Mouse (Mus musculus): ENCODE measurements around the gene Cox4i2.

Cox4i2 gene

GRCm38 (mm10) chr2:152734984-152735383 lies 19.0 kb upstream of the Cox4i2 start:
- DNase-seq (ENCODE audit: low spot score): peak; percentile 98

DNA sequence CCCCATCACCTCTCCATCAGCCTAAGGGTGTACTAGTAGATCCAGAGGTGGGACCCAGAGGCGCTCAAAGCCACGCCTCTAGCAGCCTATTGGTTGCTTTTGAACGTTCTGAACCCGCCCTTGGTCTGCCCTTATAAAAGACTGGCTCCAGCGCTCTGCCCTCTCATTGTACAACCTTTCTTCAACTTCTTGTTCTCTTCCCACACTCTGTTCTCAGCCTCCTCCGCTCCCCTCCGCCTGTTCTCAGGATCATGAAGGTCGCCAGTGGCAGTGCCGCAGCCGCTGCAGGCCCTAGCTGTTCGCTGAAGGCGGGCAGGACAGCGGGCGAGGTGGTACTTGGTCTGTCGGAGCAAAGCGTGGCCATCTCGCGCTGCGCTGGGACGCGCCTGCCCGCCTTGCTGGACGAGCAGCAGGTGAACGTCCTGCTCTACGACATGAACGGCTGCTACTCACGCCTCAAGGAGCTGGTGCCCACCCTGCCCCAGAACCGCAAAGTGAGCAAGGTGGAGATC lies 17.8 kb upstream of the Cox4i2 start, which contains the start of gene Id1:
Gene Id1 (plus strand): TSS at position 162 of the 512 bp plus-strand sequence.
- DNase-seq (ENCODE audit: low spot score): peak; percentile 95

DNA sequence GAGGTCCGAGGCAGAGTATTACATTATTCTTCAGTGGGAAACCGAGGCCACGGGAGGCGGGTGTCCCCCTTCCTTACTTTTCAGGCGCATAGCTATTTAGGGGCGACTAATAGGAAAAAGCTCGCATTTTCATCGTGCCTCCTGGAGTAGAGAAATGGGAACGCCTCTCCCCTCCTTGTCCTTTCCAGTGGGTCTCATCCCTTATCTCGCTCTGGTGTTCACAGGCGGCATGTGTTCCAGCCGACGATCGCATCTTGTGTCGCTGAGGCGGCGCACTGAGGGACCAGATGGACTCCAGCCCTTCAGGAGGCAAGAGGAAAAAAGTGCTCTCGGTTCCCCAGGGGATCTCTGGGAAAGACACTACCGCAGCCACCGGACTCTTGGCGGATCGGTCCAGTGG lies 17.2 kb upstream of the Cox4i2 start:
- DNase-seq (ENCODE audit: low spot score): no peak

DNA sequence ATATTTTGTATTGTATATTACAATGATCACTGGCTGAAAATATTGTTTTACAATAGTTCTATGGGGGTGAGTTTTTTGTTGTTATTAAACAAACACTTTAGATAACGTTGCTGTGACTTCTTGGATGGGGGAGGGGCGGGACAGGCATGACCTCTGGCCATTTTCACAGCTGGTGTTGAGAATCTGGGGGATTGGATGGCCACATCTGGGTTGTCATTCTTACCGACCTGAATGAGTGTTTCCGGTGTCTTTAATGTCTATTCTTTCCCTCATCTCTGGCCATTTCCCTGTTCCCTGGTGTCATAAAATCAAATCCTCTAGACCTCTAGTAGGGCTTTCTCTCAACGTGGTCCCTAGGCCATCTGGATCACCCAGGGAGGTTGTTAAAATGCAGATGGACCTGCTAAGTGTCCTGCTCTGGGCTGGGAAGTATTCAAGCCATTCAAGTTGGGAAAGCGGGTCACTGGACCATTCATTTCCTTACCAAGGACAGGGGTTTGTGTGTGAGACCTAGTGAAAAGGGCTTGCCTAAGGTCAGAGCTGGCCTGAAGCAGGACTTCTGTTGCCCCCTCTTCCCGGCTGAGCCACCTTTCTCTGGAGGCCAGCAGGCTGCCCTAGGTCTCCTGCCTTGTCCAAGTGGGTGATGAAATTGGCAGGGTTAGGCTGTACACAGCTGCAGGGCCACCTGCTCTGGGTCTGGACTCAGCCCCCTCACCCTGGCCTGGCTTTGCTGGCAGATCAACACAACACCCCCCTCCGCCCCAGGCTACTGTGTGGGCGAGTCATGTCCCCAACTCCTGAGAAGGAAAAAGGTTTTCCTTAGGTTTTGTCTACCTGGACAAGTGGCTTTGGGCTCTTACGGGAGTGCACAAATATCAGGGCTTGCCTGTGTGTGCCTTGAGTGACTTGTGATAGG lies 16.4 kb upstream of the Cox4i2 start:
- no peak for DNase-seq (ENCODE audit: low spot score)

- no peak for DNase-seq (ENCODE audit: low spot score)
Observed at GRCm38 (mm10) chr2:152738341-152738740, 15.6 kb upstream of the Cox4i2 start.

DNA sequence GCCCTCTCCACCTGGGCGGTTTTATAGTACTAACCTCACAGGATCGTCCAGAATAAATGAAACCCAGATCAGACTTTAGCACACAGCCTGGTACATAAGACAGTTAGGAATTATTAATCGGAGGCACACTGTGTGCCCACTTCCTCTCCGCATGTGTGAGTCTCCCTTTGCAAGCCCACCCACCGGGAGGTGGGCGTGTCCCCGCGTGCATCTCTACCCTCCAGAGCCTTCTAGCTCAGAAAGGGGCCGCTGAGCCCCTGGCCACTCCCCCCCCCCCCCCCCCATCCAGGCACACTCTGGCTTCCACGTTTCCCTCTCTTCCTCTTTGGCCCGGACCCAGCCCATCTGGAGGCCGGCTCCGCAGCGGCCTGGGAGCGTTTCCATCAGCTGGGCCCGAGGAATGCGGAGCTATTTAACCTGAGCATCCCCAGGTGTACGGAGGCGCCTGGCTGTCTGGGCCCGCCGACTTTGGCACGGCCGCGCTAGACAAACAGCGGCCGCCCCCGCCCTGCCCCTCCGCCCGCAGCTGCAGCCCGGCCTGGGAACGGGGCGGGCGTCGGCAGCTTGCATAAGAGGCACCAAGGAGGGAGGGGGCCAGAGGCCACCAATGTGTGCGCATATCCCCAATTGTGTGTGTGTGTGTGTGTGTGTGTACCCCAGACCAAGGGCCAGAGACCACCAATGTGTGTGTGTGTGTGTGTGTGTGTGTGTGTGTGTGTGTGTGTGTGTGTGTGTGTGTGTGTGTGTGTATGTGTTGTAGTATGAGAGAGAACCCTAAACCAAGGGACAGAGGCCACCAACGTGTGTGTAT lies 14.7 kb upstream of the Cox4i2 start:
- DNase-seq (ENCODE audit: low spot score): peak; percentile 91

GRCm38 (mm10) chr2:152739842-152740260 lies 14.1 kb upstream of the Cox4i2 start:
- peak; percentile 91 for DNase-seq (ENCODE audit: low spot score)

DNA sequence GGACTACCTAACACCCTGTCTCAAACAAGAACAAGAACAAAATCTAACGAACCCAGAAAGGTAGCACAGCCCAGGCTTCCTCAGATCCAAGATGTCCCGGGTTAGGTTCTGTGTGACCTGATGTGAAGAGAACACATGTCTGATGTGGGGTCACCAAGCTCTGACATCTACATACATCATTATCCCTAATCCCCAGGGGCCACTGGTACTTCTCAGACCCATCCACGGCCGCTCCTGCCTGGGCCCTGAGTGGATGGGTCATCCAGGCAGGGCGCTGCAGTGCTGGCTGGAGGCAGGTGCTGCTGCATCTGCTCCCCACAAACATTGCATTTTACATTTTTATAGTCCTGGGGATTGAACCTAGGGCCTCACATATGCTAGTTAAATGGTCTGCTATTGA lies 13.5 kb upstream of the Cox4i2 start:
- DNase-seq (ENCODE audit: low spot score): no peak

- peak; percentile 87 for DNase-seq (ENCODE audit: low spot score)
Observed at GRCm38 (mm10) chr2:152741153-152742041, 12.6 kb upstream of the Cox4i2 start.

DNA sequence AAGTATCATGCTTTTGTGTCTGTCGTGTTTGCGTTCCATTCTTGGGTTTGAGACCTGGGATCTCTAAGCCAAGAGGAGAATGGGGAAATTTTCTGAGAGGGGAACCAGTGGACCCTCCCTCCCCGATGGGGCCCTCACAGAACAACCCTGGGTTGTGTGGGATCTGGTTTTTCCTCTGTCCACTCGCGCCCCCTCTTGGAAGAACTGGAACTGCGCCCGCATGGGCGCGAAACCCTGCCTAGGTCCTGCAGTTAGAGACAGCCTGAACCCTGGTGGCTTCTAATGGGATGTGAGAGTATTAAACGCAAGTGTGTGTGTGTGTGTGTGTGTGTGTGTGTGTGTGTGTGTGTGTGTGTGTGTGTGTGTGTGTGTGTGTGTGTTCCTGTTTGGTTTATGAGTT lies 11.5 kb upstream of the Cox4i2 start:
- DNase-seq (ENCODE audit: low spot score): peak; percentile 78

DNA sequence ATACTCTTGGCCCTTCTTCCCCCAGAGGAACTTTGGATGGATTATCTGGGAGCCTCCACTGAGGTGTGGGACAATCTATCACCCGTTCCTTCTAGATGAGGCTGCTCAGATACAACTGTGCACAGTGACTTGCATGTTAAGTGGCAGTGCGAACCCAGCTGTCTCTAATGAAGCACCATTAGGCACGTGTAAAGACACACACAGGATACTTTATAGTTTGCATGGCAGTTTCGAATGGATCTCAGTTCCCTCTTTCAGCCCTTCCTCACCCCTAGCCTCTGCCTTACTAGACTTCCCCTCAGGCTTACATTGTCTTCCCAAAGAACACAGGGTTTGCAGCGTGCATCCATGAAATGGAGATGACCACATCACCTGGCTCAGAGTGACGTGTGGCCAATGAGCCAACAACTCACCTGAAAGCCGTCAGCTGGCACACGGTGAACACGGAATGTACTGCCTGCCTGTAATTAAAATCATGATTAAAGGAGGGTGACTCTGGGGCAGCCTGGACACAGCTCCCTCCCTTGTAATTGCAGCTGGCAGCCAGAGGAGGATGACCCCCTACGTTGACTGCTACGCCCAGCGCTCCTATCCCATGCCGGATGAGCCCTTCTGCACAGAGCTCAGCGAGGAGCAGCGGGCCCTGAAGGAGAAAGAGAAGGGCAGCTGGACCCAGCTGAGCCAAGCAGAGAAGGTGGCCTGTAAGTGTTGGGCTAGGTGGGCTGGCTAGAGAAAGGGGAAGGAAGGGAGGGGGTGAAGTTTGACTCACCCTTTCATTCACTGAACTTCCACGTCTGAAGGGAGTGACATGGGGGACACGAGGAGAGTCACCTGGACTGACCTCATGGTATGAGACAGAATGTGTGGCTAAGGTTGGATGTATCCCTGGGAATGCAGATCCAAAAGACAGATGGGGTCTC lies 2.8 kb downstream of the Cox4i2 start:
- no peak for DNase-seq (ENCODE audit: low spot score)

GRCm38 (mm10) chr2:152757478-152757877 lies 3.5 kb downstream of the Cox4i2 start:
- no peak for DNase-seq (ENCODE audit: low spot score)

DNA sequence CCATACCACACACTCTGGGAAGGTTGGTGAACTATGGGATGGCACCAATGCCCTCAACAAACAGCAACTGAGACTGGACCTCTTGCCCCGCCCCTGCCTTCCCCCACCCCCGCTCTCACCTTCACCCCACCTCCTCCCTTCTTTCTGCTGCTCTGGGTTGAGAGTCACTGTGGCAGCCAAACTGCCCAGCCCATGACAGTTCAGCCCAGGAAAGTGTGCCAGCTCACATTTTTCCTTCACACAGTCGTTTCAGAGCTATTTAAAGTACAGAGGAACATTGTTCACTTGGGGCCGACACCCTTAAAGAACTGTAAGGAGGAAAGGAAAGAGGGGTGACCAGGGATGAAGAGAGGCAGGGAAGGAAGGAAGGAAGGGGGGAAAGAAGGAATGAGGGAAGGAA lies 4.4 kb downstream of the Cox4i2 start:
- DNase-seq (ENCODE audit: low spot score): no peak

DNA sequence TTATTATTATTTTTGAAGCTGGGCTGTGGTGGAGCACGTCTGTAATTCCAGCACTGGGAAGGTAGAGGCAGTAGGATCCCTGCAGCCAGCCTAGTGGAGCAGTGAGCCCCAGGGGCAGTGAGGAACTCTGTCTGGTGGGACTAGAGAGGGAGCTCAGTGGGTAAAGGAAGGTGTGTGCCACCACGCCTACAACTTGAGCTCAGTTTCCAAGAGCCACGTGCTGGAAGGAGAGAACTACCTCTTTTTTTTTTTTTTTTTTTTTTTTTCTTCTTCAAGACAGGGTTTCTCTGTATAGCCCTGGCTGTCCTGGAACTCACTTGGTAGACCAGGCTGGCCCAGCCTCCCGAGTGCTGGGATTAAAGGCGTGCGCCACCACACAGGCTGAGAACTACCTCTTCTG lies 9.3 kb downstream of the Cox4i2 start:
- DNase-seq (ENCODE audit: low spot score): no peak

- peak; percentile 34 for DNase-seq (ENCODE audit: low spot score)
Observed at GRCm38 (mm10) chr2:152764172-152765044, 10.4 kb downstream of the Cox4i2 start.

DNA sequence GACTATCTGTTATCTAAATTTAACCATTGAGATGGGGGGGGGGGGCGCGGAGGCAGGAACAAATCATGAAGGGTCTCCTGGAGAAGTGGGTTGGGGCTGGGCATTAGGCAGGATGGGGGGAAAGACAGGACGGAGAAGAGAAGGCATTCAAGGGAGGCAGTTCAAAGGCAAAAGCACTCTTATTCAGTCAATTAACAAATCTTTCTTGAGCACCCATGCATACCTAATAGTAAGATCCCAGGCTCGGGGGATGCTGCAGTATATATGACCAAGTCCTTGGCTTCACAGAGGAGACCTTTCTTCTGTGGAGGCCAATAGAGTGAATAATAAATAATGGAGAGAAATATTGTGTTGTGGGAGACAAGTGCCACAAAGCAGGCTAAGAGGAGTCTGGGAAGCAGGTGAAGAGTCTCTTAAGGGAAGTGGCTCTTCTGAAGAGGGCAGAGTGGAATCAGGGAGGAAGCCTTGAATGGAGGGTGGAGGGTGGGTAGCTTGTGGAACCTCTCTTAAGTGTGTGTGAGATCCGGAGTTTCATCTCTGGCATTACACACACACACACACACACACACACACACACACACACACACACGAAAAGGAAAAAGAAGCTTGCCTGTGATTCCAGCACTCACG lies 11.2 kb downstream of the Cox4i2 start:
- no peak for DNase-seq (ENCODE audit: low spot score)

DNA sequence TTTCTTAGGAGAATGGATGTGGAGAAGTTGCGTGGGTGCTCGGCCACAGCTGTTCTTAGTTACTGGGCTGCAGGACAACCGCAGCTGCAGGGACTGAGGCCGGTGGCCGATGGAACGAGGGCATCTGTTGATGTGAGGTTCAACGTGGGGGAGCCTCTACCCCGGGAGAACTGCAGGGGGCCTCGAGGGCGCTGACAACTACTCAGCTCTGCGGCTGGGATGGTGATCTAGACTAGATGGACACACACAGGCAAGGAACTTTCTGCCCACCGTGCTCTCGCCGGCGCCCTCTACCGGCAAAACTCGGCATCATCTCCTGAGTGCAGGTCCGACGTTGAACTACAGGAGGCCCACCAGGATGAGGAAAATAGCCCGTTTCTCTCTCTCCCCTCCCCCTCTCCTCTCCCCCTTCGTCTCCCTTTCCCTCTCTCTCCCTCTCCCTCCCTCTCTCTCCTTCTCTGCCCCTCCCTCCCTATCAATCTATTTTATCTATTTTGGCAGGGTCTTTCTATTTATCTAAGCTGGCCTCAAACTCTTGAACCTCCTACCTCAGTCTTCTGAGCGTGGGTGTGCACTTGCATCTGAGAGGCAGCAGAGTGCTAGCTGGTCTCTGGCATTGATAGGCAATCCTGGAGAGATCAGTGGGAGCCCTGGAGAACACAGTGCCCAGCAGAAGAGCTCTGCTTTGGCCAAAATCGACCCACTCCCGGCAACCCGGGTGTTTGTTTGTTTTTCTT lies 12.6 kb downstream of the Cox4i2 start:
- peak; percentile 84 for DNase-seq (ENCODE audit: low spot score)

DNA sequence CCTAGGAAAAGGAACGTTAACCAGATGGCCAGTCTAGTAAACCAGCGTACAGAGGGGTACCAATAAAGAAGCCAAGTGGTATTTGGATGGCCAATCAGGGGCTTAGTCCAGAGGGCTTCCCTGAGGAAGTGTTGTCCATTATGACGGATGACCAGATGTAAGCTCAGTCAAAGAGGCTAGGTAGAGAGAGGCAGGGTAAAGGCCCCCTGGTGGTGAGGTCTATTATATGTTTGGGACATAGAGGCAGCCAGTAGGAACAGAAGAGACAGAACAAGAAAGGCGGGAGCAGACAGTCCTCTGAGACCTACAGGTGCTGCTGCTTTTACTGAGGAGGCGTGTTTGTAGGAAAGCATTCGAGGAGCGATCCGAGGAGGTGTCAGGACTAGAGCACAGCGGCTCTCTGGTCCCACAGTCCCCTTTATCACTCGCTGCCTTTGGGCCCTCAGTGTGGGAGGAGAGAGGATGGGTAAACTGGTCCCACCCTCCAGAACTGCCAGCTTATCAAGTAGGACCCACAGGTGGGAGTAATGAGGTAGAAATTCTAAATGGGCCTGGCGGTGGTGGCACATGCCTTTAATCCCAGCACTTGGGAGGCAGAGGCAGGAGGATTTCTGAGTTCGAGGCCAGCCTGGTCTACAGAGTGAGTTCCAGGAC lies 13.8 kb downstream of the Cox4i2 start:
- DNase-seq (ENCODE audit: low spot score): peak; percentile 72
